Mouse (Mus musculus) intestine, embryonic 16.5 days (tissue): ENCODE measurements around the gene Gm49403. TPM values are rescaled to one million over a fixed set of nuclear protein-coding genes. Genes with fewer than 3 reads are reported as not detected.

Experiments used
- ATAC-seq: fragments of 200-750 bp; cut with Nextera tagmentation; 2 replicates; pipeline ENCODE4 v1.8.0; 2017; ENCODE audit warnings: moderate TSS enrichment, moderate library complexity
- H3K27ac ChIP-seq: fragments of 300-500 bp; sonication (generic); 2 replicates; pipeline ENCODE4 v1.5.1; 2014; ENCODE audit warnings: mild to moderate bottlenecking, low read length
- H3K27me3 ChIP-seq: fragments of 300-500 bp; sonication (generic); replicated peaks from 2 replicates; pipeline ENCODE4 v1.6.1; 2014; ENCODE audit warnings: low read length, control low read depth, mixed read lengths; ENCODE audit not compliant: control insufficient read depth, insufficient read depth
- H3K36me3 ChIP-seq: fragments of 300-500 bp; sonication (generic); 2 replicates; pipeline ENCODE4 v1.6.1; 2014; ENCODE audit warnings: low read length, control low read depth; ENCODE audit not compliant: control insufficient read depth, insufficient read depth
- H3K4me1 ChIP-seq: fragments of 300-500 bp; sonication (generic); 2 replicates; pipeline ENCODE4 v1.6.1; 2014; ENCODE audit warnings: low read length, control low read depth, mixed read lengths; ENCODE audit not compliant: control insufficient read depth, insufficient read depth
- H3K4me2 ChIP-seq: fragments of 300-500 bp; sonication (generic); 2 replicates; pipeline ENCODE4 v1.6.1; 2014; ENCODE audit warnings: low read depth, low read length, control low read depth
- H3K4me3 ChIP-seq: fragments of 300-500 bp; sonication (generic); 2 replicates; pipeline ENCODE4 v1.5.1; 2014; ENCODE audit warnings: mild to moderate bottlenecking, low read length
- H3K9ac ChIP-seq: fragments of 300-500 bp; sonication (generic); 2 replicates; pipeline ENCODE4 v1.6.1; 2014; ENCODE audit warnings: low read depth, low read length
- H3K9me3 ChIP-seq: fragments of 300-500 bp; sonication (generic); 2 replicates; pipeline ENCODE4 v1.6.1; 2016; ENCODE audit warnings: low read length, control low read depth; ENCODE audit not compliant: control insufficient read depth
- WGBS: fragments of 180-500 bp; shearing (Covaris S2); extraction: QIAGEN DNeasy Blood & Tissue Kit; methylation state at CpG from one replicate; pipeline ENCODE4 v1.1.7; 2014; 5-methylcytosine and 5-hydroxymethylcytosine counted together
- polyA plus RNA-seq: library from polyadenylated mRNA; unstranded; fragments of >200 nt; fragmentation: Nextera tagmentation; extraction: Ambion mirVana; gene quantifications from 2 replicates; pipeline ENCODE4 v1.2.1, GENCODE M21; 2015

Gene Gm49403
- polyA plus RNA-seq, 1 experiment from 2014 or later = not detected

- peaks cover 6% of the 10 kb centered on the region for H3K36me3 ChIP-seq
- H3K4me2 ChIP-seq = no peak overlapping the region
- peaks cover 10% of the 10 kb centered on the region; the same call in 1 of the 2 replicates for H3K4me1 ChIP-seq
- WGBS = 66% methylated on average over 5 of the region's 5 CpGs
- no peak overlapping the region for H3K4me3 ChIP-seq
- H3K27ac ChIP-seq = no peak overlapping the region
- no peaks in the 10 kb centered on the region for H3K27me3 ChIP-seq
- no peak overlapping the region for H3K9ac ChIP-seq
- no peak for ATAC-seq
- H3K9me3 ChIP-seq = no peaks in the 10 kb centered on the region
Measured at GRCm38 (mm10) chr19:8844371-8845129, 39.2 kb upstream of the Gm49403 start.

GRCm38 (mm10) chr19:8848356-8848755, 35.4 kb upstream of the Gm49403 start:
- H3K36me3 ChIP-seq = peaks cover 6% of the 10 kb centered on the region
- H3K4me3 ChIP-seq = no peak overlapping the region
- no peak overlapping the region for H3K9ac ChIP-seq
- no peaks in the 10 kb centered on the region for H3K9me3 ChIP-seq
- no peak overlapping the region for H3K4me2 ChIP-seq
- no peak for ATAC-seq
- peaks cover 3% of the 10 kb centered on the region; the same call in 1 of the 2 replicates for H3K4me1 ChIP-seq
- no peaks in the 10 kb centered on the region for H3K27me3 ChIP-seq
- H3K27ac ChIP-seq = no peak overlapping the region
- 58% methylated on average over 5 of the region's 5 CpGs for WGBS

GRCm38 (mm10) chr19:8850402-8850901, 33.3 kb upstream of the Gm49403 start, which contains the start of gene Lrrn4cl:
Lrrn4cl (plus strand) TSS chr19:8850768.
- Histone ChIP-seq H3K4me1 (peaks cover 3% of the 10 kb centered on the region; the same call in 1 of the 2 replicates), H3K4me3 (no peak within 1 kb of the TSS), H3K4me2 (peak within 1 kb of the TSS; percentile 14; the same call in 1 of the 2 replicates), H3K9ac (peak within 1 kb of the TSS; percentile 41; the same call in 1 of the 2 replicates), H3K27ac (0 out of 2 replicates have a peak within 1 kb of the TSS, but pooled peaks have one; percentile 17), H3K36me3 (peaks cover 6% of the 10 kb centered on the region), H3K9me3 (no peaks in the 10 kb centered on the region), H3K27me3 (no peaks in the 10 kb centered on the region)
- ATAC-seq = peak; percentile 83
- WGBS = 21% methylated on average over 7 of the region's 7 CpGs

GRCm38 (mm10) chr19:8851639-8852038, 32.1 kb upstream of the Gm49403 start:
- Histone ChIP-seq H3K4me1 (peaks cover 3% of the 10 kb centered on the region; the same call in 1 of the 2 replicates), H3K4me2 (no peak overlapping the region), H3K9ac (no peak overlapping the region), H3K4me3 (no peak overlapping the region), H3K9me3 (no peaks in the 10 kb centered on the region), H3K27me3 (no peaks in the 10 kb centered on the region), H3K36me3 (peaks cover 3% of the 10 kb centered on the region; the same call in 1 of the 2 replicates), H3K27ac (no peak overlapping the region)
- ATAC-seq = no peak
- 44% methylated on average over 7 of the region's 7 CpGs for WGBS

GRCm38 (mm10) chr19:8852236-8852928, 31.3 kb upstream of the Gm49403 start:
- peaks cover 3% of the 10 kb centered on the region; the same call in 1 of the 2 replicates for H3K4me1 ChIP-seq
- no peaks in the 10 kb centered on the region for H3K9me3 ChIP-seq
- no peak overlapping the region for H3K27ac ChIP-seq
- no peak overlapping the region for H3K9ac ChIP-seq
- no peak overlapping the region for H3K4me2 ChIP-seq
- no peak for ATAC-seq
- no peak overlapping the region for H3K4me3 ChIP-seq
- peaks cover 3% of the 10 kb centered on the region; the same call in 1 of the 2 replicates for H3K36me3 ChIP-seq
- WGBS = 51% methylated on average over 10 of the region's 10 CpGs
- no peaks in the 10 kb centered on the region for H3K27me3 ChIP-seq

GRCm38 (mm10) chr19:8853117-8853516, 30.6 kb upstream of the Gm49403 start:
- H3K4me1 ChIP-seq = peaks cover 3% of the 10 kb centered on the region; the same call in 1 of the 2 replicates
- WGBS = 88% methylated on average over 3 of the region's 3 CpGs
- no peaks in the 10 kb centered on the region for H3K9me3 ChIP-seq
- no peaks in the 10 kb centered on the region for H3K27me3 ChIP-seq
- H3K36me3 ChIP-seq = peaks cover 3% of the 10 kb centered on the region; the same call in 1 of the 2 replicates
- no peak for ATAC-seq
- no peak overlapping the region for H3K27ac ChIP-seq
- H3K4me2 ChIP-seq = no peak overlapping the region
- no peak overlapping the region for H3K9ac ChIP-seq
- H3K4me3 ChIP-seq = no peak overlapping the region

GRCm38 (mm10) chr19:8857689-8858088, 26.0 kb upstream of the Gm49403 start:
- ATAC-seq = no peak
- no peak overlapping the region for H3K9ac ChIP-seq
- 40% methylated on average over 4 of the region's 4 CpGs for WGBS

GRCm38 (mm10) chr19:8859018-8859417, 24.7 kb upstream of the Gm49403 start:
- H3K4me3 ChIP-seq = no peak overlapping the region
- H3K4me2 ChIP-seq = no peak overlapping the region
- ATAC-seq = no peak
- no peak overlapping the region for H3K9ac ChIP-seq
- H3K27ac ChIP-seq = no peak overlapping the region
- H3K4me1 ChIP-seq = no peaks in the 10 kb centered on the region
- H3K36me3 ChIP-seq = no peaks in the 10 kb centered on the region
- no peaks in the 10 kb centered on the region for H3K27me3 ChIP-seq
- WGBS = 19% methylated on average over 1 of the region's 1 CpGs
- H3K9me3 ChIP-seq = no peaks in the 10 kb centered on the region

More at GRCm38 (mm10) chr19:8857689-8858088, 26.0 kb upstream of the Gm49403 start:
- H3K4me3 ChIP-seq = no peak overlapping the region
- H3K4me1 ChIP-seq = no peaks in the 10 kb centered on the region
- no peak overlapping the region for H3K27ac ChIP-seq
- no peaks in the 10 kb centered on the region for H3K9me3 ChIP-seq
- no peaks in the 10 kb centered on the region for H3K27me3 ChIP-seq
- H3K36me3 ChIP-seq = no peaks in the 10 kb centered on the region
- no peak overlapping the region for H3K4me2 ChIP-seq

- Histone ChIP-seq H3K4me3 (no peak overlapping the region), H3K4me2 (no peak overlapping the region), H3K4me1 (no peaks in the 10 kb centered on the region), H3K27me3 (no peaks in the 10 kb centered on the region), H3K36me3 (no peaks in the 10 kb centered on the region), H3K9me3 (no peaks in the 10 kb centered on the region), H3K9ac (no peak overlapping the region), H3K27ac (no peak overlapping the region)
- ATAC-seq = no peak
- 89% methylated on average over 6 of the region's 6 CpGs for WGBS
Measured at GRCm38 (mm10) chr19:8864265-8864664, 19.5 kb upstream of the Gm49403 start.
